Mouse (Mus musculus) layer of hippocampus, adult 9-11 months (tissue): ENCODE measurements at regions not wholly inside any gene's neighbourhood (a gene's known extent, or its start where the extent isn't known, plus 50 kb on each side); places are given as distances from the start of the nearest gene placed in this dataset.

Experiments used
- DNase-seq: peaks from one replicate; pipeline ENCODE4 v3.0.0; 2022

- no peak for DNase-seq
These were observed 52.9 kb upstream of the Gm10944 start for GRCm38 (mm10) chr10:10628236-10628717.

- DNase-seq = no peak
These were observed 57.1 kb upstream of the Rab32 start for GRCm38 (mm10) chr10:10614976-10615762.

- DNase-seq = peak; percentile 23
These were observed 52.7 kb upstream of the Rab32 start for GRCm38 (mm10) chr10:10610561-10611345.

- no peak for DNase-seq
These were observed 50.6 kb upstream of the Rab32 start for GRCm38 (mm10) chr10:10608626-10609168.
